Mouse (Mus musculus) thymus, adult 2 months (tissue): Measurements from ENCODE around the gene Itpr1. TPM values are rescaled to one million over a fixed set of nuclear protein-coding genes. Genes with fewer than 3 reads are reported as not detected.

Experiments
- DNase-seq: peaks from one replicate; pipeline ENCODE4 v3.0.0; 2021
- H3K27ac ChIP-seq: fragments of 200-500 bp; 2 replicates; pipeline ENCODE4 v1.5.1; 2012; ENCODE audit warnings: low read length, control low read depth; ENCODE audit not compliant: control insufficient read depth, insufficient read depth
- H3K27me3 ChIP-seq: fragments of 200-500 bp; 2 replicates; pipeline ENCODE4 v1.6.1; 2012; ENCODE audit warnings: mild to moderate bottlenecking, low read length, moderate library complexity, mixed read lengths; ENCODE audit not compliant: control insufficient read depth, insufficient read depth
- H3K36me3 ChIP-seq: fragments of 200-500 bp; 2 replicates; pipeline ENCODE4 v1.6.1; 2012; ENCODE audit warnings: mild to moderate bottlenecking, low read length, moderate library complexity; ENCODE audit not compliant: control insufficient read depth, insufficient read depth
- H3K4me1 ChIP-seq: fragments of 200-500 bp; replicated peaks from 2 replicates; pipeline ENCODE4 v1.6.1; 2012; ENCODE audit warnings: low read length; ENCODE audit not compliant: control insufficient read depth, insufficient read depth
- H3K4me3 ChIP-seq: fragments of 200-500 bp; 2 replicates; pipeline ENCODE4 v1.5.1; 2012; ENCODE audit warnings: mild to moderate bottlenecking, low read length, control low read depth, moderate library complexity; ENCODE audit not compliant: control insufficient read depth, insufficient read depth
- CTCF ChIP-seq: fragments of 200-500 bp; IDR thresholded peaks from 2 replicates; pipeline ENCODE4 v1.5.1; 2012; ENCODE audit warnings: mild to moderate bottlenecking, control low read depth, low read length, moderate library complexity, borderline replicate concordance; ENCODE audit not compliant: control insufficient read depth, poor library complexity, insufficient read depth; ENCODE audit errors: extremely low read depth
- POLR2A ChIP-seq: fragments of 200-500 bp; IDR thresholded peaks from 2 replicates; pipeline ENCODE4 v1.6.1; 2012; ENCODE audit warnings: mild to moderate bottlenecking, low read length, control low read depth, moderate library complexity; ENCODE audit not compliant: control insufficient read depth, poor library complexity, insufficient read depth; ENCODE audit errors: extremely low read depth
- WGBS: fragments of 180-500 bp; shearing (Covaris S2); methylation state at CpG from one replicate; pipeline ENCODE4 v1.1.7; 2018; 5-methylcytosine and 5-hydroxymethylcytosine counted together
- polyA plus RNA-seq: library from polyadenylated mRNA; depleted of rRNA; stranded (reverse); fragments of >200 nt; gene quantifications from 2 replicates; pipeline ENCODE4 v1.2.3, GENCODE M21; 2012

Gene Itpr1
- polyA plus RNA-seq, 1 experiment, result 28.8 TPM

GRCm38 (mm10) chr6:108252565-108253360 is 39.9 kb downstream of the Itpr1 start:
- no peak for DNase-seq
- whole genome bisulfite sequencing, result 98% methylated on average over 13 of the region's 13 CpGs
- no peak overlapping the region for H3K27ac ChIP-seq

GRCm38 (mm10) chr6:108254132-108255064 is 41.5 kb downstream of the Itpr1 start:
- WGBS, result 75% methylated on average over 9 of the region's 9 CpGs
- DNase-seq, result no peak
- Histone ChIP-seq H3K4me1 (no peaks in the 10 kb centered on the region), H3K36me3 (no peaks in the 10 kb centered on the region), H3K27me3 (no peaks in the 10 kb centered on the region), H3K4me3 (no peak overlapping the region), H3K27ac (no peak overlapping the region)
- TF ChIP-seq CTCF (no peak), POLR2A (no peak)

More at GRCm38 (mm10) chr6:108252565-108253360, 39.9 kb downstream of the Itpr1 start:
- Histone ChIP-seq H3K27me3 (no peaks in the 10 kb centered on the region), H3K4me3 (no peak overlapping the region), H3K36me3 (no peaks in the 10 kb centered on the region), H3K4me1 (no peaks in the 10 kb centered on the region)
- TF ChIP-seq CTCF (no peak), POLR2A (no peak)

- 94% methylated on average over 4 of the region's 4 CpGs for WGBS
- Histone ChIP-seq H3K27ac (no peak overlapping the region), H3K27me3 (no peaks in the 10 kb centered on the region), H3K4me3 (no peak overlapping the region), H3K36me3 (no peaks in the 10 kb centered on the region), H3K4me1 (no peaks in the 10 kb centered on the region)
- TF ChIP-seq CTCF, result no peak
- no peak for TF ChIP-seq POLR2A
- no peak for DNase-seq
Observed at GRCm38 (mm10) chr6:108255880-108256279, 43.0 kb downstream of the Itpr1 start.

- TF ChIP-seq POLR2A, result no peak
- TF ChIP-seq CTCF, result no peak
- no peak for DNase-seq
- no peak overlapping the region for H3K27ac ChIP-seq
- whole genome bisulfite sequencing, result 96% methylated on average over 3 of the region's 3 CpGs
- H3K27me3 ChIP-seq, result no peaks in the 10 kb centered on the region
- no peak overlapping the region for H3K4me3 ChIP-seq
- no peaks in the 10 kb centered on the region for H3K36me3 ChIP-seq
- no peaks in the 10 kb centered on the region for H3K4me1 ChIP-seq
Observed at GRCm38 (mm10) chr6:108257225-108257624, 44.3 kb downstream of the Itpr1 start.

GRCm38 (mm10) chr6:108258631-108259030 is 45.7 kb downstream of the Itpr1 start:
- WGBS, result 94% methylated on average over 2 of the region's 2 CpGs
- H3K27ac ChIP-seq, result no peak overlapping the region
- H3K4me1 ChIP-seq, result no peaks in the 10 kb centered on the region

GRCm38 (mm10) chr6:108259671-108260070 is 46.8 kb downstream of the Itpr1 start:
- no peaks in the 10 kb centered on the region for H3K4me1 ChIP-seq
- H3K27me3 ChIP-seq, result no peaks in the 10 kb centered on the region
- H3K36me3 ChIP-seq, result no peaks in the 10 kb centered on the region
- TF ChIP-seq POLR2A (no peak), CTCF (no peak)
- no peak for DNase-seq
- 50% methylated on average over 2 of the region's 2 CpGs for WGBS
- no peak overlapping the region for H3K4me3 ChIP-seq
- H3K27ac ChIP-seq, result no peak overlapping the region

More at GRCm38 (mm10) chr6:108258631-108259030, 45.7 kb downstream of the Itpr1 start:
- Histone ChIP-seq H3K36me3 (no peaks in the 10 kb centered on the region), H3K27me3 (no peaks in the 10 kb centered on the region), H3K4me3 (no peak overlapping the region)
- no peak for DNase-seq
- TF ChIP-seq CTCF (no peak), POLR2A (no peak)
